Mouse (Mus musculus) forebrain, embryonic 14.5 days (tissue): ENCODE data around the gene Ngp. TPM values are rescaled to one million over a fixed set of nuclear protein-coding genes. Genes with fewer than 3 reads are reported as not detected.
"Not testable (repeated sequence)": the region's sequence is repeated elsewhere in the genome, so short reads cannot be mapped to it uniquely, and the experiment has no call there.

Source experiments
- ATAC-seq: fragments of 200-750 bp; cut with Nextera tagmentation; 2 replicates; pipeline ENCODE4 v1.8.0; 2017; ENCODE audit warnings: mild to moderate bottlenecking, moderate library complexity
- DNase-seq: peaks from one replicate; pipeline ENCODE4 v3.0.0-alpha.2; 2015; ENCODE audit warnings: low spot score
- H3K27ac ChIP-seq: fragments of 300-500 bp; sonication (generic); 2 replicates; pipeline ENCODE4 v1.5.1; 2014; ENCODE audit warnings: low read depth, mild to moderate bottlenecking, control low read depth, low read length, moderate library complexity
- H3K27me3 ChIP-seq: fragments of 300-500 bp; sonication (generic); replicated peaks from 2 replicates; pipeline ENCODE4 v1.6.1; 2014; ENCODE audit warnings: low read length, control low read depth, mixed read lengths; ENCODE audit not compliant: control insufficient read depth, insufficient read depth
- H3K36me3 ChIP-seq: fragments of 300-500 bp; sonication (generic); 2 replicates; pipeline ENCODE4 v1.6.1; 2014; ENCODE audit warnings: low read length, control low read depth; ENCODE audit not compliant: control insufficient read depth, insufficient read depth
- H3K4me1 ChIP-seq: fragments of 300-500 bp; sonication (generic); 2 replicates; pipeline ENCODE4 v1.6.1; 2014; ENCODE audit warnings: antibody characterized with exemption, low read length, control low read depth; ENCODE audit not compliant: control insufficient read depth, insufficient read depth
- H3K4me2 ChIP-seq: fragments of 300-500 bp; sonication (generic); 2 replicates; pipeline ENCODE4 v1.6.1; 2014; ENCODE audit warnings: mild to moderate bottlenecking, control low read depth, low read length
- H3K4me3 ChIP-seq: fragments of 300-500 bp; sonication (generic); 2 replicates; pipeline ENCODE4 v1.5.1; 2014; ENCODE audit warnings: low read depth, low read length, control low read depth
- H3K9ac ChIP-seq: fragments of 300-500 bp; sonication (generic); 2 replicates; pipeline ENCODE4 v1.6.1; 2014; ENCODE audit warnings: mild to moderate bottlenecking, low read length, control low read depth, moderate library complexity
- H3K9me3 ChIP-seq: fragments of 300-500 bp; sonication (generic); replicated peaks from 2 replicates; pipeline ENCODE4 v1.6.1; 2016; ENCODE audit warnings: low read length, control low read depth, mixed read lengths; ENCODE audit not compliant: control insufficient read depth
- WGBS: fragments of 180-500 bp; shearing (Covaris S2); extraction: QIAGEN DNeasy Blood & Tissue Kit; methylation state at CpG from one replicate; pipeline ENCODE4 v1.1.7; 2014; 5-methylcytosine and 5-hydroxymethylcytosine counted together
- polyA plus RNA-seq: library from polyadenylated mRNA; unstranded; fragments of >200 nt; fragmentation: Nextera tagmentation; extraction: Ambion mirVana; gene quantifications from 2 replicates; pipeline ENCODE4 v1.2.1, GENCODE M21; 2014

The Ngp gene
- polyA plus RNA-seq, 1 experiment from 2014 or later, result 0.61 TPM

- Histone ChIP-seq H3K36me3 (peaks cover 98% of the 10 kb centered on the region), H3K9ac (no peak overlapping the region), H3K27me3 (no peaks in the 10 kb centered on the region), H3K27ac (no peak overlapping the region), H3K4me3 (no peak overlapping the region), H3K4me2 (no peak overlapping the region), H3K4me1 (no peaks in the 10 kb centered on the region), H3K9me3 (no peaks in the 10 kb centered on the region)
- no peak for ATAC-seq
- no peak for DNase-seq
- WGBS, result 96% methylated on average over 7 of the region's 7 CpGs
These were observed 31.5 kb upstream of the Ngp start for GRCm38 (mm10) chr9:110388011-110388410.

GRCm38 (mm10) chr9:110390843-110391242 is 28.7 kb upstream of the Ngp start:
- H3K36me3 ChIP-seq, result peaks cover 95% of the 10 kb centered on the region
- no peak overlapping the region for H3K4me2 ChIP-seq
- no peaks in the 10 kb centered on the region for H3K9me3 ChIP-seq
- H3K4me3 ChIP-seq, result no peak overlapping the region
- no peaks in the 10 kb centered on the region for H3K27me3 ChIP-seq
- H3K9ac ChIP-seq, result no peak overlapping the region
- H3K4me1 ChIP-seq, result no peaks in the 10 kb centered on the region
- DNase-seq, result no peak
- no peak overlapping the region for H3K27ac ChIP-seq
- WGBS, result 95% methylated on average over 3 of the region's 3 CpGs
- no peak for ATAC-seq

GRCm38 (mm10) chr9:110393295-110393694 is 26.3 kb upstream of the Ngp start:
- WGBS, result 89% methylated on average over 4 of the region's 4 CpGs
- H3K27ac ChIP-seq, result no peak overlapping the region

GRCm38 (mm10) chr9:110400650-110401049 is 18.9 kb upstream of the Ngp start:
- no peaks in the 10 kb centered on the region for H3K4me1 ChIP-seq
- H3K4me2 ChIP-seq, result no peak overlapping the region
- no peaks in the 10 kb centered on the region for H3K9me3 ChIP-seq
- H3K4me3 ChIP-seq, result no peak overlapping the region
- H3K9ac ChIP-seq, result no peak overlapping the region
- H3K27me3 ChIP-seq, result no peaks in the 10 kb centered on the region
- no peak overlapping the region for H3K27ac ChIP-seq
- ATAC-seq (no peak), DNase-seq (no peak)
- WGBS, result 91% methylated on average over 5 of the region's 5 CpGs
- H3K36me3 ChIP-seq, result peaks cover 26% of the 10 kb centered on the region

More at GRCm38 (mm10) chr9:110393295-110393694, 26.3 kb upstream of the Ngp start:
- H3K9me3 ChIP-seq, result no peaks in the 10 kb centered on the region
- ATAC-seq, result no peak
- H3K4me2 ChIP-seq, result no peak overlapping the region
- no peak for DNase-seq
- H3K4me3 ChIP-seq, result no peak overlapping the region
- H3K36me3 ChIP-seq, result peaks cover 92% of the 10 kb centered on the region
- no peak overlapping the region for H3K9ac ChIP-seq
- H3K4me1 ChIP-seq, result no peaks in the 10 kb centered on the region
- H3K27me3 ChIP-seq, result no peaks in the 10 kb centered on the region

GRCm38 (mm10) chr9:110402731-110403130 is 16.8 kb upstream of the Ngp start:
- Histone ChIP-seq H3K4me3 (no peak overlapping the region), H3K27ac (no peak overlapping the region), H3K4me1 (peaks cover 5% of the 10 kb centered on the region), H3K36me3 (peaks cover 9% of the 10 kb centered on the region), H3K27me3 (no peaks in the 10 kb centered on the region), H3K9ac (no peak overlapping the region), H3K4me2 (no peak overlapping the region), H3K9me3 (no peaks in the 10 kb centered on the region)
- ATAC-seq (no peak), DNase-seq (no peak)
- WGBS, result 98% methylated on average over 2 of the region's 2 CpGs

- WGBS, result 82% methylated on average over 4 of the region's 4 CpGs
- H3K4me3 ChIP-seq, H3K36me3 ChIP-seq, H3K27ac ChIP-seq, ATAC-seq, H3K27me3 ChIP-seq, H3K4me1 ChIP-seq, H3K9ac ChIP-seq, H3K4me2 ChIP-seq, DNase-seq, H3K9me3 ChIP-seq: not testable (repeated sequence)
These were observed 16.3 kb upstream of the Ngp start for GRCm38 (mm10) chr9:110403240-110403639.

- ATAC-seq, result peak; percentile 76
- no peaks in the 10 kb centered on the region for H3K36me3 ChIP-seq
- H3K9ac ChIP-seq, result peak overlapping the region; percentile 91
- no peaks in the 10 kb centered on the region for H3K9me3 ChIP-seq
- H3K4me1 ChIP-seq, result peaks cover 5% of the 10 kb centered on the region
- peak overlapping the region; percentile 82 for H3K4me3 ChIP-seq
- peak overlapping the region; percentile 82 for H3K4me2 ChIP-seq
- under 1% methylated on average over 39 of the region's 41 CpGs for WGBS
- peak overlapping the region; percentile 28; the same call in 1 of the 2 replicates for H3K27ac ChIP-seq
- no peak for DNase-seq
- H3K27me3 ChIP-seq, result no peaks in the 10 kb centered on the region
These were observed 12.0 kb upstream of the Ngp start for GRCm38 (mm10) chr9:110407311-110408098.

- peaks cover 5% of the 10 kb centered on the region for H3K4me1 ChIP-seq
- H3K4me3 ChIP-seq, result peak within 1 kb of the TSS; percentile 82
- H3K9ac ChIP-seq, result peak within 1 kb of the TSS; percentile 91
- WGBS, result 1% methylated on average over 32 of the region's 39 CpGs
- DNase-seq, result peak; percentile 99
- no peaks in the 10 kb centered on the region for H3K36me3 ChIP-seq
- peak within 1 kb of the TSS; percentile 49; the same call in 1 of the 2 replicates for H3K27ac ChIP-seq
- peak; percentile 96 for ATAC-seq
- no peaks in the 10 kb centered on the region for H3K27me3 ChIP-seq
- no peaks in the 10 kb centered on the region for H3K9me3 ChIP-seq
- H3K4me2 ChIP-seq, result peak within 1 kb of the TSS; percentile 82
These were observed 11.3 kb upstream of the Ngp start, which contains the start of gene Ptpn23 for GRCm38 (mm10) chr9:110408099-110408773. Ptpn23 (minus strand) TSS chr9:110408213.
